Mouse (Mus musculus): ENCODE data around the gene Lima1.

DNA sequence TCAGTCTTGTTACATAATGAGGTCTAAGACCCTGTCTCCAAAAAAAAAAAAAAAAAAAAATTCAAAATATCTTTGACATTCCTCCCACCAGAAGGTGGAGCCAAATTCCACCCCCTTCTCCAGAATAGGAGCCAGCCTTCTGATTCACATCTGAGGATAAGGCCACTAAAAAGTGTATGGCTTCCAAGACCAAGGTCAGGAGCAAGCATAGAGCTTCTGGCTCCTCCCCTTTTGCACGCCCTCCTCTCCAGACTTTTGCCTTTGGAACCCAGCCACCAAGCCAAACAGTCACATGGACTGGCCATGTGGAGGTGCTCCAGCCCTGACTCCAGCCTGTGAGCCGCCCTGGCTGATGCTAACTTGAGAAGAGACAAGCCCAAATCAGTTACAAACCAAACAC is 35.3 kb downstream of the Lima1 start:
- TF ChIP-seq CTCF (IDR thresholded peaks at IDR 0.05; ENCODE audit: low read depth) = peak; percentile 66
- no peak for TF ChIP-seq EP300 (optimal IDR thresholded peaks at IDR 0.05)

Data from stomach, postnatal 0 days (tissue).